Mouse (Mus musculus) ES-E14 (cell line): Measurements from ENCODE around the gene Pus7l. TPM values are rescaled to one million over a fixed set of nuclear protein-coding genes. Genes with fewer than 3 reads are reported as not detected.
A peak's percentile ranks its signal among the peaks of the same experiment; 100 is the strongest.
"Not testable (repeated sequence)": the region's sequence is repeated elsewhere in the genome, so short reads cannot be mapped to it uniquely, and the experiment has no call there.

Experiments
- DNase-seq: peaks from one replicate; pipeline ENCODE4 v3.0.0-alpha.2; 2013; ENCODE audit warnings: low read depth, low spot score
- H3K27ac ChIP-seq: 2 replicates; pipeline ENCODE4 v1.5.1; 2012; ENCODE audit warnings: low read depth, mild to moderate bottlenecking, low read length, moderate library complexity, mixed read lengths; ENCODE audit not compliant: poor library complexity, insufficient read depth, severe bottlenecking
- H3K36me3 ChIP-seq: 2 replicates; pipeline ENCODE4 v1.6.1; 2012; ENCODE audit warnings: mild to moderate bottlenecking, low read length, moderate library complexity, mixed read lengths; ENCODE audit not compliant: control insufficient read depth, poor library complexity, insufficient read depth, severe bottlenecking
- H3K4me1 ChIP-seq, 2 experiments: fragments of 150-350 bp in 1 of 2; sonication (generic) in 1 of 2; 2 replicates each; pipeline ENCODE4 v1.6.1; 2012; ENCODE audit warnings: low read length in 2 of 2, mild to moderate bottlenecking in 1 of 2, mixed read lengths in 1 of 2; ENCODE audit not compliant: control insufficient read depth in 2 of 2, insufficient read depth in 2 of 2, poor library complexity in 1 of 2
- H3K4me3 ChIP-seq, 2 experiments: fragments of 150-350 bp in 1 of 2; sonication (generic) in 1 of 2; 2 replicates each; pipeline ENCODE4 v1.5.1; 2012; ENCODE audit warnings: low read length in 2 of 2, low read depth in 1 of 2, mild to moderate bottlenecking in 1 of 2, mixed read lengths in 1 of 2; ENCODE audit not compliant: insufficient read depth in 1 of 2, poor library complexity in 1 of 2, severe bottlenecking in 1 of 2
- H3K9ac ChIP-seq: 2 replicates; pipeline ENCODE4 v1.6.1; 2012; ENCODE audit warnings: low read depth, mild to moderate bottlenecking, low read length, mixed read lengths; ENCODE audit not compliant: poor library complexity, insufficient read depth, severe bottlenecking
- H3K9me3 ChIP-seq: fragments of 150-350 bp; sonication (generic); 2 replicates; pipeline ENCODE4 v1.6.1; 2012; ENCODE audit warnings: low read depth, mild to moderate bottlenecking, low read length; ENCODE audit not compliant: control insufficient read depth, insufficient read depth
- CHD2 ChIP-seq: IDR thresholded peaks from 2 replicates; pipeline ENCODE4 v1.6.1; 2014; ENCODE audit warnings: mild to moderate bottlenecking, low read depth, low read length, inconsistent platforms
- HCFC1 ChIP-seq: IDR thresholded peaks from 2 replicates; pipeline ENCODE4 v1.6.1; 2012; ENCODE audit warnings: low read length, inconsistent platforms, borderline replicate concordance; ENCODE audit not compliant: insufficient read depth
- MAFK ChIP-seq: IDR thresholded peaks from 2 replicates; pipeline ENCODE4 v1.6.1; 2014; ENCODE audit warnings: mild to moderate bottlenecking, low read depth, low read length, inconsistent platforms; ENCODE audit not compliant: insufficient read depth
- ZC3H11A ChIP-seq: IDR thresholded peaks from 2 replicates; pipeline ENCODE4 v1.6.1; 2012; ENCODE audit warnings: low read depth, mild to moderate bottlenecking, inconsistent platforms, low read length, borderline replicate concordance
- ZNF384 ChIP-seq: IDR thresholded peaks from 2 replicates; pipeline ENCODE4 v1.6.1; 2012; ENCODE audit warnings: low read depth, low read length, inconsistent platforms
- in situ Hi-C, 2 experiments: fragments of 600-800 bp; cut with MboI; formaldehyde crosslinking; loops; one replicate each; pipeline ENCODE4 v1.15.1; 2025; ENCODE audit warnings: low sequenced_read_pairs in 2 of 2, inconsistent platforms in 1 of 2; ENCODE audit not compliant: unreplicated experiment in 2 of 2
- total RNA-seq: library from RNA; depleted of rRNA; stranded (reverse); fragments of 300-350 nt; gene quantifications from 2 replicates; pipeline ENCODE4 v1.2.3, GENCODE M21; 2012

Gene Pus7l
- total RNA-seq, 1 experiment, result 6.6 TPM

GRCm38 (mm10) chr15:94499260-94499659 is 44.1 kb downstream of the Pus7l start:
- no peak overlapping the region for H3K9ac ChIP-seq
- no peak for TF ChIP-seq ZNF384
- no peak for TF ChIP-seq CHD2
- TF ChIP-seq MAFK, result no peak
- TF ChIP-seq HCFC1, result no peak
- H3K9me3 ChIP-seq, result no peaks in the 10 kb centered on the region
- in situ Hi-C loops, result no loop called here
- no peak overlapping the region for H3K4me3 ChIP-seq
- no peak overlapping the region for H3K27ac ChIP-seq
- no peaks in the 10 kb centered on the region for H3K36me3 ChIP-seq
- H3K4me1 ChIP-seq, result no peaks in the 10 kb centered on the region
- DNase-seq, result no peak

- peak; percentile 40 for DNase-seq
- Histone ChIP-seq H3K27ac (no peak overlapping the region), H3K4me3 (peak overlapping the region in 1 of 2 experiments; percentile 42; a peak in 1 of 4 replicates), H3K9me3 (no peaks in the 10 kb centered on the region), H3K9ac (no peak overlapping the region), H3K4me1 (no peaks in the 10 kb centered on the region), H3K36me3 (no peaks in the 10 kb centered on the region)
- TF ChIP-seq MAFK (no peak), CHD2 (no peak), ZC3H11A (no peak), HCFC1 (no peak), ZNF384 (no peak)
- in situ Hi-C loops, result no loop called here
Observed at GRCm38 (mm10) chr15:94495936-94496335, 47.4 kb downstream of the Pus7l start.

- TF ChIP-seq ZNF384, result no peak
- TF ChIP-seq CHD2, result no peak
- TF ChIP-seq ZC3H11A, result peak; percentile 18; the same call in 1 of the 2 replicates
- TF ChIP-seq HCFC1, result no peak
- no peak for TF ChIP-seq MAFK
- no peak overlapping the region for H3K4me3 ChIP-seq
- no peaks in the 10 kb centered on the region for H3K36me3 ChIP-seq
- in situ Hi-C loops, result no loop called here
- H3K9me3 ChIP-seq, result no peaks in the 10 kb centered on the region
- H3K9ac ChIP-seq, result no peak overlapping the region
- no peak overlapping the region for H3K27ac ChIP-seq
- H3K4me1 ChIP-seq, result no peaks in the 10 kb centered on the region
- no peak for DNase-seq
Observed at GRCm38 (mm10) chr15:94494445-94494844, 48.9 kb downstream of the Pus7l start.

DNA sequence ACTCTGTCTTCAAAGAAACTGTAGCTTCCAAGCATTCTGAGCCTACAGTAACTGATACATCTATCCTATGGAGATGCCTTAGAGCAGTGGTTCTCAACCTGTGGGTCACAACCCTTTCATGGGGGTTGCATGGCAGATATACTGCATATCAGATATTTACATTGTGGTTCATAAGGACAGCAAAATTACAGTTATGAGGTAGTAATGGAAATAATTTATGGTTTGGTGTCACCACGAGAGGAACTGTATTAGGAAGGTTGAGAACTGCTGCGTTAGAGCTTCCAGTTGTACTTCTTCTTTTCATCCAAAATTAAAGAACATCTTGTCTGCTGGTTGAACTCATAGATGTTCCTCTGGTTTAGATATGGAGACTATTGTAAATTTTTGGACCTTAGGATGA is 53.9 kb downstream of the Pus7l start:
- H3K9ac ChIP-seq, result no peak overlapping the region
- no peaks in the 10 kb centered on the region for H3K4me1 ChIP-seq
- DNase-seq, result no peak
- H3K27ac ChIP-seq, result no peak overlapping the region
- no peak for TF ChIP-seq ZC3H11A
- TF ChIP-seq CHD2, result no peak
- no peak for TF ChIP-seq MAFK
- no peak for TF ChIP-seq HCFC1
- TF ChIP-seq ZNF384, result no peak
- no peaks in the 10 kb centered on the region for H3K36me3 ChIP-seq
- no peak overlapping the region for H3K4me3 ChIP-seq
- in situ Hi-C loops, result no loop called here
- no peaks in the 10 kb centered on the region for H3K9me3 ChIP-seq

DNA sequence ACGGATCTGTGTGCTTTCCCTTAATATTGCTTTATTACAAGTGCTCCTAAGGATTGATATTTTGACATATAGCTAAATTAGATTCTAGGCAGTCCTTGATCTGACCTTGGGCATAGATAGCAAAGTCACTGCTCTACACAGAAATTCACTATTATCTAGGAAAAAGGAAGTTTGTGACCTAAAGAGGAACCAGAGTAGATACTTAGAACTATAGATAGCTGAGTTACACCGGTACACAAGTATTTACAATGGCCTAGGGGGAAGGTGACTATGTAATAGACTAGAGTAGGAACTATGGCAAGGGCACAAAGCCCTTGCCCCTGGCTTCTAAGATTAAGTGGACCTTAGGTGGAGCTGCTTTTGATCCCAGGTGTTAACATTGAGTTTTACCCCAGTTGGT is 55.3 kb downstream of the Pus7l start:
- in situ Hi-C loops, DNase-seq: not testable (repeated sequence)

More for the DNA sequence above, 55.3 kb downstream of the Pus7l start:
- H3K9ac ChIP-seq, H3K4me1 ChIP-seq, H3K9me3 ChIP-seq, H3K4me3 ChIP-seq, H3K27ac ChIP-seq, H3K36me3 ChIP-seq: not testable (repeated sequence)
